Mouse (Mus musculus) spleen, postnatal 0 days (tissue): ENCODE data around the gene Sval1. TPM values are rescaled to one million over a fixed set of nuclear protein-coding genes. Genes with fewer than 3 reads are reported as not detected.

Source experiments
- polyA plus RNA-seq: library from polyadenylated mRNA; unstranded; fragments of >200 nt; fragmentation: Nextera tagmentation; extraction: Ambion mirVana; gene quantifications from 2 replicates; pipeline ENCODE4 v1.2.1, GENCODE M21; 2015

Gene Sval1
- not detected in 2 replicates for polyA plus RNA-seq

GRCm38 (mm10) chr6:41951330-41951729 lies at the start of gene Sval1:
Gene Sval1 (plus strand): TSS chr6:41951630.

GRCm38 (mm10) chr6:41967840-41968239 lies 16.4 kb downstream of the Sval1 start, which contains the start of gene Sval3:
Gene Sval3 (plus strand): TSS chr6:41968140.

Other genes starting within 250 kb of the Sval1 start
- gene Kel, start 247.3 kb upstream of the Sval1 start, polyA plus RNA-seq, result 134 and 147 TPM in 2 replicates
- gene Olfr459, start 176.5 kb upstream of the Sval1 start, polyA plus RNA-seq, result not detected in 2 replicates
- gene Pip, start 104.1 kb upstream of the Sval1 start, polyA plus RNA-seq, result not detected in 2 replicates
- gene Sval2, start 98.6 kb upstream of the Sval1 start, polyA plus RNA-seq, result not detected in 2 replicates
- gene Sval3, start 16.5 kb downstream of the Sval1 start, polyA plus RNA-seq, result not detected in 2 replicates
- gene Sva, start 86.8 kb downstream of the Sval1 start, polyA plus RNA-seq, result not detected in 2 replicates
- gene Tas2r139, start 189.3 kb downstream of the Sval1 start, polyA plus RNA-seq, result not detected in 2 replicates